Mouse (Mus musculus) E14TG2a.4 (cell line): Measurements from ENCODE around the gene Klhl13.

Experiments used
- CTCF ChIP-seq: conservative IDR thresholded peaks from 2 replicates; pipeline ENCODE4 v1.5.1; 2014; ENCODE audit warnings: low read length
- NANOG ChIP-seq: IDR thresholded peaks from 2 replicates; pipeline ENCODE4 v1.6.1; 2014; ENCODE audit warnings: borderline replicate concordance, low read length, mixed read lengths

DNA sequence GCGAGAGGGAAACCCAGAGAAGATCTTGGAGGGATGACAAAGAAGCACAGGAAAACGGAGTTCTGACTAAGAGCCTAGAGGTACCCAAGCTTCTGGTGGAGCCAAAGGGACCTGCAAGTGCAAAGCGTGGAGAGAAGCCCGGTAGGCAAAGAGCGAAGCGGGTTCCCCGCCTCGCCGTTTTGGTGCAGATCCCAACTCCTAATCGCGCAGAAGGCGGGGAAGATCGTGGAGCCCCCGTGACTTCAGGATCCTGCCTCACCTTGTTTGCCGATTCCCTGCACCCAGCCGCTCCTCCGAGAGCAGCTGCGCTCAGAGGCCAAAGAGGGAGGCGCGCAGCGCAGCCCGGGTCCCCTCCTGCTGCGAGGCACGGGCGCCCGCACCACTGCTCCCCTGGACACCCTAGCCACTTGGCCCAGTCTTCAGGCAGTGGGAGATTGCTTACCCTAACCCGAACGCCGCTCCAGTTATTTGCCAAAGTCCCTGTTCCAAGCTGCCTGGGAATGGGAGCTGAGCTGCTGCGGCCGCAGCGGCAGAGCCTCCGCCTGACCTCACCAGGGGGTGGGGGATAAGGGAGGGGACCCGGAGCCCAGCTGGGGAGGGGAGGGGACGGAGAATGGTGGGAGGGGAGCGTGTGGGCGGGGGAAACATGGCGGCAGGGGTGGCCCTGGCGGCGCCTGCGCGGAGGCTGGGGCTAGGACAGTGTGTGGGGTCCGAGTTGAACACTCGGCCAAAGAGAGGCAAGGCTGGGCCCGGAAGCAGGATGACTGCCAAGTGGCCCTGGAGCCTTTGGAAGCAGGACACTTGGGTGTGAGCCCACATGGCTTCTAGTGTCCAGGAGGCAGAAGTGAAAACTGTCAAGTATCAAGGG is at the start of gene Klhl13:
- TF ChIP-seq CTCF (no peak), NANOG (no peak)
